Mouse (Mus musculus) ES-CJ7 (cell line): ENCODE results near the gene Trim61.
A peak's percentile ranks its signal among the peaks of the same experiment; 100 is the strongest.
"Not testable (repeated sequence)": the region's sequence is repeated elsewhere in the genome, so short reads cannot be mapped to it uniquely, and the experiment has no call there.

Experiments
- DNase-seq: peaks from one replicate; pipeline ENCODE4 v3.0.0; 2011; ENCODE audit warnings: low read depth, low spot score

Trim61 gene

GRCm38 (mm10) chr8:65018423-65018822, at the start of gene Trim61, which contains the start of gene Trim60:
Gene Trim61, minus strand, starts transcription at chr8:65018523.
Gene Trim60, minus strand, starts transcription at chr8:65018584.
- DNase-seq, result no peak

GRCm38 (mm10) chr8:65067694-65068472, 49.6 kb upstream of the Trim61 start:
- DNase-seq, result peak; percentile 86

GRCm38 (mm10) chr8:65067031-65067430, 48.7 kb upstream of the Trim61 start:
- DNase-seq, result no peak

- peak; percentile 52 for DNase-seq
These were observed 47.3 kb upstream of the Trim61 start for GRCm38 (mm10) chr8:65065622-65066021.

GRCm38 (mm10) chr8:65064071-65064470, 45.7 kb upstream of the Trim61 start:
- DNase-seq, result peak; percentile 86

GRCm38 (mm10) chr8:65062195-65062594, 43.9 kb upstream of the Trim61 start:
- peak; percentile 59 for DNase-seq

- DNase-seq, result peak; percentile 78
These were observed 38.4 kb upstream of the Trim61 start for GRCm38 (mm10) chr8:65056722-65057121.

- no peak for DNase-seq
These were observed 35.6 kb upstream of the Trim61 start for GRCm38 (mm10) chr8:65053968-65054367.

GRCm38 (mm10) chr8:65053554-65053953, 35.2 kb upstream of the Trim61 start:
- peak; percentile 57 for DNase-seq

GRCm38 (mm10) chr8:65047801-65048200, 29.5 kb upstream of the Trim61 start:
- DNase-seq, result peak; percentile 54

GRCm38 (mm10) chr8:65047193-65047592, 28.9 kb upstream of the Trim61 start:
- no peak for DNase-seq

- peak; percentile 99 for DNase-seq
These were observed 28.2 kb upstream of the Trim61 start for GRCm38 (mm10) chr8:65046565-65046964.

- peak; percentile 86 for DNase-seq
These were observed 18.8 kb upstream of the Trim61 start, which contains the start of gene Apela for GRCm38 (mm10) chr8:65037117-65037533. Gene Apela, minus strand, starts transcription at chr8:65037336.

GRCm38 (mm10) chr8:65034136-65034535, 15.8 kb upstream of the Trim61 start:
- DNase-seq, result peak; percentile 93

GRCm38 (mm10) chr8:65033056-65033455, 14.7 kb upstream of the Trim61 start:
- peak; percentile 34 for DNase-seq

- no peak for DNase-seq
These were observed 13.8 kb upstream of the Trim61 start for GRCm38 (mm10) chr8:65032107-65032506.

- DNase-seq, result no peak
These were observed 12.6 kb upstream of the Trim61 start for GRCm38 (mm10) chr8:65030735-65031485.

GRCm38 (mm10) chr8:65029776-65030175, 11.5 kb upstream of the Trim61 start:
- no peak for DNase-seq

GRCm38 (mm10) chr8:65028959-65029686, 10.8 kb upstream of the Trim61 start:
- DNase-seq, result peak; percentile 58

GRCm38 (mm10) chr8:65022485-65022884, 4.2 kb upstream of the Trim61 start:
- DNase-seq, result peak; percentile 83

GRCm38 (mm10) chr8:65007616-65008015, 10.7 kb downstream of the Trim61 start:
- not testable (repeated sequence) for DNase-seq
